Mouse (Mus musculus): ENCODE data around the gene Tmem220. TPM values are rescaled to one million over a fixed set of nuclear protein-coding genes. Genes with fewer than 3 reads are reported as not detected.

Gene Tmem220
- 0.68 TPM for total RNA-seq (2023)

GRCm38 (mm10) chr11:67024867-67025477 lies at the start of gene Tmem220:
Gene Tmem220, plus strand, starts transcription at chr11:67025154.

GRCm38 (mm10) chr11:67052321-67052952 lies 27.5 kb downstream of the Tmem220 start, which contains the start of the genes Adprm and Sco1:
Gene Adprm, minus strand, starts transcription at chr11:67052594.
Gene Sco1, plus strand, starts transcription at chr11:67052670.

GRCm38 (mm10) chr11:67078000-67078399 lies 53.0 kb downstream of the Tmem220 start, which contains the start of gene Myh3:
Gene Myh3, plus strand, starts transcription at chr11:67078300.

Other genes starting within 250 kb of the Tmem220 start
- gene Pirt, start 113.2 kb upstream of the Tmem220 start, total RNA-seq (2023) = not detected
- not detected for gene Tmem238l, start 68.5 kb upstream of the Tmem220 start, total RNA-seq (2023)
- 40.6 TPM for gene Adprm, start 27.4 kb downstream of the Tmem220 start, total RNA-seq (2023)
- 12.4 TPM for gene Sco1, start 27.5 kb downstream of the Tmem220 start, total RNA-seq (2023)
- 0.18 TPM for gene Myh3, start 53.1 kb downstream of the Tmem220 start, total RNA-seq (2023)
- not detected for gene Myh2, start 145.9 kb downstream of the Tmem220 start, total RNA-seq (2023)
- not detected for gene Myh1, start 174.9 kb downstream of the Tmem220 start, total RNA-seq (2023)
- not detected for gene Myh4, start 212.9 kb downstream of the Tmem220 start, total RNA-seq (2023)